ENCODE assay signal across 10 mouse cellular contexts in genomic region chr16:25026191-25026590, GRCm38 (mm10).
DNase-seq lines count a peak whose midpoint lies in the region; ATAC-seq and TF ChIP-seq lines count a peak whose summit lies in the region.
"Had no signal": no experiment of that assay in that cellular context is flagged by ENCODE, and none has a peak within 500 bp of the region (broad histone marks: within the 10 kb centered on the region; RNA-seq: fewer than 3 reads in every experiment).

No protein-coding gene starts in this region.

- DNase-seq in lung, embryonic 14.5 days, result peak; percentile 83
- no peak for DNase-seq in lung, adult 18-20 months
- DNase-seq in adrenal gland, postnatal 36 days, result peak; percentile 26 to 49
- peak; percentile 1 for DNase-seq in hindlimb bud, embryonic 11.5 days (ENCODE audit: extremely low spot score, low read depth, low spot score)
- peak; percentile 56 to 68 for DNase-seq in kidney, postnatal 4 days
- DNase-seq in thymus, postnatal 36 days, result no peak
- DNase-seq in stomach, postnatal 0 days (ENCODE audit: low spot score), result no peak
- DNase-seq: cerebellum, adult 11 months; gastrocnemius, postnatal 14 days had no signal

- H3K4me1 ChIP-seq in lung, embryonic 14.5 days (ENCODE audit: insufficient read depth), result no peaks in the 10 kb centered on the region
- no peaks in the 10 kb centered on the region for H3K4me1 ChIP-seq in stomach, postnatal 0 days (replicated peaks; ENCODE audit: control insufficient read depth, insufficient read depth)
- H3K4me1 ChIP-seq: midbrain, embryonic 13.5 days had no signal

- TF ChIP-seq EP300 in stomach, postnatal 0 days (optimal IDR thresholded peaks at IDR 0.05), result no peak

- no peak overlapping the region for H3K4me2 ChIP-seq in lung, embryonic 14.5 days
- no peak overlapping the region for H3K4me2 ChIP-seq in stomach, postnatal 0 days (replicated peaks; ENCODE audit: low read depth)
- H3K4me2 ChIP-seq: midbrain, embryonic 13.5 days had no signal

- H3K36me3 ChIP-seq in lung, embryonic 14.5 days (ENCODE audit: insufficient read depth), result no peaks in the 10 kb centered on the region
- H3K36me3 ChIP-seq in stomach, postnatal 0 days (ENCODE audit: control insufficient read depth, insufficient read depth, low read length), result no peaks in the 10 kb centered on the region
- H3K36me3 ChIP-seq: midbrain, embryonic 13.5 days had no signal

- no peaks in the 10 kb centered on the region for H3K27me3 ChIP-seq in lung, embryonic 14.5 days (ENCODE audit: insufficient read depth, low read length)
- no peaks in the 10 kb centered on the region for H3K27me3 ChIP-seq in stomach, postnatal 0 days (ENCODE audit: control insufficient read depth, insufficient read depth, low read length)
- H3K27me3 ChIP-seq: midbrain, embryonic 13.5 days had no signal

- no peak for TF ChIP-seq CTCF in lung, embryonic 14.5 days (IDR thresholded peaks at IDR 0.05; ENCODE audit: low read depth)
- no peak for TF ChIP-seq CTCF in stomach, postnatal 0 days (IDR thresholded peaks at IDR 0.05; ENCODE audit: low read depth)

- no peaks in the 10 kb centered on the region for H3K9me3 ChIP-seq in lung, embryonic 14.5 days (ENCODE audit: low read depth, low read length)
- H3K9me3 ChIP-seq in stomach, postnatal 0 days (ENCODE audit: control insufficient read depth, low read length), result no peaks in the 10 kb centered on the region
- H3K9me3 ChIP-seq: midbrain, embryonic 13.5 days had no signal

- 70% methylated on average over 1 of the region's 1 CpGs for WGBS in lung, embryonic 14.5 days
- WGBS in stomach, postnatal 0 days, result 66% methylated on average over 1 of the region's 1 CpGs

- peak; percentile 49; the same call in 1 of the 2 replicates for ATAC-seq in lung, embryonic 14.5 days (ENCODE audit: insufficient read depth)
- no peak for ATAC-seq in stomach, postnatal 0 days (ENCODE audit: low FRiP score, low TSS enrichment)
- ATAC-seq: midbrain, embryonic 13.5 days had no signal

- H3K4me3 ChIP-seq in lung, embryonic 14.5 days (ENCODE audit: low read depth, low read length), result no peak overlapping the region
- H3K4me3 ChIP-seq in stomach, postnatal 0 days (ENCODE audit: low read depth, low read length), result no peak overlapping the region
- H3K4me3 ChIP-seq: midbrain, embryonic 13.5 days had no signal

- H3K9ac ChIP-seq in lung, embryonic 14.5 days, result no peak overlapping the region
- no peak overlapping the region for H3K9ac ChIP-seq in stomach, postnatal 0 days (ENCODE audit: low read length)
- H3K9ac ChIP-seq: midbrain, embryonic 13.5 days had no signal

- no peak overlapping the region for H3K27ac ChIP-seq in lung, embryonic 14.5 days (ENCODE audit: low read depth)
- no peak overlapping the region for H3K27ac ChIP-seq in stomach, postnatal 0 days (replicated peaks)
- H3K27ac ChIP-seq: midbrain, embryonic 13.5 days had no signal

Comparison
In these comparisons a context has a peak if more than half of its experiments do, and no peak if none do; other contexts are left out.
1. DNase-seq: peak in lung, embryonic 14.5 days (single experiment), adrenal gland, postnatal 36 days (2 of 2), hindlimb bud, embryonic 11.5 days (single experiment) and kidney, postnatal 4 days (2 of 2); none in lung, adult 18-20 months (0 of 2), thymus, postnatal 36 days (0 of 2) and stomach, postnatal 0 days (single experiment).